Mouse (Mus musculus) kidney, adult 2 months (tissue): ENCODE results near the gene Dcun1d2.

Experiments
- CTCF ChIP-seq: fragments of 200-500 bp; conservative IDR thresholded peaks from 2 replicates; pipeline ENCODE4 v1.5.1; 2011; ENCODE audit warnings: low read depth, mild to moderate bottlenecking, control low read depth, low read length, moderate library complexity, mixed read lengths; ENCODE audit not compliant: insufficient read depth, insufficient read length
- POLR2A ChIP-seq: fragments of 200-500 bp; IDR thresholded peaks from one replicate; pipeline ENCODE4 v1.6.1; 2011; ENCODE audit warnings: low read depth, low read length, control low read depth

DNA sequence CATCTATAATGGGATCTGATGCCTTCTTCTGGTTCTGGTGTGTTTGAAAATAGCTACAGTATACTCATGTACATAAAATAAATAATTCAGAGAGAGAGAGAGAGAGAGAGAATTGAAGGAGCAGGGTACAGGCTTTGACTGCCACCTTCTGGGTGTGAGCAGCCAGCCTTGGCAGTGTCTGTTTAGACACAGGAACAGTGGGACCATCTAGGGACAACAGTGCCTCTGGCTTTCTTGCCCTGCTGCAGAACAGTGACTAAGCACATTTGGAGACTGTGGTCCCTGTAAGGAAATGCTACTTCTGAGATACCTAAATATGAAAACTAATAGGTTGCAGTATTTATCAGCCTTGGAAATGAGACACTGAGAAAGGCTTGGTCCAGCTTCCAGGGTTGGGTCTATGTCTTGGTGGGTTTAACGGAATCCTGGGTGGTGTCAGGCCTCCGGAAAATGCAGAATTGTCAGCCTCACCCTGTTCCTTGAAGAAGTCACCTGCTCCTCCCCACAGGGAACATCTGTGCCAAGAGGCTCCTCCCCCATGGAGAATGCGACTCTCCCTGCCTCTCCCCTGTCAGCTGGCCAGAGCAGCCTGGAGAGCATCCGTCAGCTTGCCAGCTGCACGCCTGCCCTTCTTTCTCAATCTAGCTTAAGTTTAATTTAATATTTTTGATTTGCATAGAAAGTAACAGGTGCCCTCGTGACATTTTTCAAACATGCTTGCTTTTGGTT is 79.1 kb downstream of the Dcun1d2 start:
- TF ChIP-seq POLR2A, result no peak
- TF ChIP-seq CTCF, result peak; percentile 59
